Mouse (Mus musculus) lung, postnatal 0 days (tissue): ENCODE measurements around the gene Rimbp2.

Experiments used
- CTCF ChIP-seq: IDR thresholded peaks from 2 replicates; pipeline ENCODE4 v1.5.1; 2016; ENCODE audit warnings: antibody characterized with exemption, mild to moderate bottlenecking
- EP300 ChIP-seq: IDR thresholded peaks from 2 replicates; pipeline ENCODE4 v1.6.1; 2016; ENCODE audit warnings: antibody characterized with exemption, mild to moderate bottlenecking, control low read depth

- no peak for TF ChIP-seq CTCF
- no peak for TF ChIP-seq EP300
Measured at GRCm38 (mm10) chr5:128978957-128979356, 25.7 kb upstream of the Rimbp2 start.
